Mouse (Mus musculus): Measurements from ENCODE around the gene Akr1cl.

DNA sequence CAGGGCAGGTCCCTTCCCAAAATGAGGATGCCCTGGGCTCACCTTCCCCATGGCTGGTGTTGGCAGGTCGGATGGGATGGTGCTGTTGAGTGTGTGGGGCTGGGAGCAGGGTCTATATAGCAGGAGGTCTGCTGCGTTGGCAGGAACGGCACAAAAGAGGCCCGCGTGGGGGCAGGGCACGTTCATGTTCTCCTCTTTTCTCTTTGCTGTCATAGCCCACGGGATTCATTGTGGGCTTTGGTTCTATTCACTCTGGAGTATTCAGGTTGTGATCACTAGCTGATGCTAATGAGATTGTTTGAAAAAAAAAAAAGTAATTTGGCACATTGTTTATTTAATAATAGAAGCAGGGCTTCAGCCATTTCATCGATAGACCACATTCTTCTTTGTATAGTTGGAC lies 30.8 kb upstream of the Akr1cl start, which contains the start of gene Crygd:
- TF ChIP-seq POLR2A (IDR thresholded peaks at IDR 0.05; ENCODE audit: borderline replicate concordance, extremely low read depth, insufficient read depth, insufficient read length, poor library complexity, severe bottlenecking) = no peak
- no peak for TF ChIP-seq CTCF (IDR thresholded peaks at IDR 0.05; ENCODE audit: borderline replicate concordance, extremely low read depth, insufficient read depth, insufficient read length)

All from brain, embryonic 14.5 days (tissue).